Mouse (Mus musculus): ENCODE results near the gene AC161166.1.
"Not testable (repeated sequence)": the region's sequence is repeated elsewhere in the genome, so short reads cannot be mapped to it uniquely, and the experiment has no call there.

AC161166.1 gene

DNA sequence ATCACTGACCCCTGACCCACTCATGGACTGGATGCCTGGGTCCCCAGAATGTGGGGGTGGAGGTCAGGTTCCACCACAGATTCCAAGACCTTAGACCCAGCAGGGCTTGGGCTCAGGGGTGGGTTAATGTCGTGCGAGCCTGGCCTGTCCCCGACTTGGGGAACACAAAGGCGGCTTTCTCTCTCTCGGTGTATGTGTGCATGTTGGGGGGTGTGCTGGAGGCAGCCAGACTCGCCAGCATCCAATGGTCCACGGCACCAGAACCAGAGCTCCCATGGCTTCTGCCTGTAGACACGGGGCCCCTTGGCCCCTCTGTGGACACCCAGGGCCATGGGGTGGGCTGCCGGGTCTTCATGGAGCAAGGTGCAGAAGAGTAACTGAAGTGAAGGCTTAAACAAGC, 26.8 kb downstream of the AC161166.1 start:
- DNase-seq (ENCODE audit: low read depth, low spot score) = no peak

DNA sequence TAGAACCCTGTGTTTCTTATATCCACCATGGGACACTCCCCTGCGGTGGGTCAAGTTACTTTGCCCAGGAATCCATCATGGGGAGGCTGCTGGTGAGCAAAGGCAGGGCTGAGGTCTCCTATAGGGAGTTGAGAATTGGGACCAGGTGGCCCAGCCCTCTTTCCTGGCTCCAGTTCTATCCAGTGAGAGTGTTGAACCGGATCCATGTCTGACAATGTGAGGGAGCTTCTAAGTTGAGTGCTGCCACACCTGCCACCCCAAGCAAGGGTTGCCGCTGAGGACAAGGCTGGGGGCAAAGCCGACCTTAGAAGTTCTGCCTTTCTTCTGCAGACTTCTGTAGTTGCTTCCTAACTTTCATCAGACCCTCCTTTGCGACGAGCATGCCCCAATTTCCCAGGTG, 29.0 kb downstream of the AC161166.1 start:
- not testable (repeated sequence) for DNase-seq (ENCODE audit: low read depth, low spot score)

DNA sequence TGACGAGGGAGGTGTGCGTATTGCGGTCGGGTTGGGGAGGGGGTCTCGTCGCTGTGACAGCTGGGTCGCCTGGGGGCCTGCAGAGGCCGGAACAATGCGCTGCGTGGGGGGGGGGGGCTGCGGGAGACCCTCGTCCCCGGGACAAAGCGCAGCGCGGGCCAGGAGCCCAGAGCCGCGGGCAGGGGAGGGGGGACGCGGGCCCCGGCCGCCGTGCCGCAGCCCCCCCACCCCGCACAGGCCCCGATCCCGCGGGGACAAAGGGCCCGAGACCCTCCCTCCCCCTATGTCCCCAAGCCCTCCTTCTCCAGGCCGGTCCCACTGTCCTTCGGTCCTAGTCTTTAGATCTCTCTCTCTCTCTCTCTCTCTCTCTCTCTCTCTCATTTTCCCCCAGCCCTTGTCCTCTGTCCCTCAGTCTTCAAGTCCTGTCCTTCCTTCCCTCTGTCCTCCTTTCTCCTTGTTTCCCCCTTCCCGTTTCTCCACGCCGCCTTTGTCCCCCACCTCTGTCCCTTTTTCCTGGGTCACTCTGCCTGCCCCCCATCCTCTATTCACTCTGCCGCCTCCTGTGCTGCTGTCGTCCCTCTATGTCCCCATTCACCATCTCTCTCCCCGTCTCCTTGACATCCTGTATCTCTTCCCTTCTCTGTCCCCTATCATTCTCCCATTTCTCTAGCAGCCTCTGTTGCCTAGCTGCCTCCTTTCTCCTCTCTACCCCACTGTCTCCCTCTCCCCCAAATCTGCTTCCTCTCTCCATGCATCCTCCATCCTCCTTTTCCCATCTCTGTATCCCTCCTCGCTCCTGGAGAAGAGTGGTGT, 29.8 kb downstream of the AC161166.1 start:
- no peak for DNase-seq (ENCODE audit: low read depth, low spot score)

GRCm38 (mm10) chr7:24481474-24482207, 30.6 kb downstream of the AC161166.1 start, which contains the start of gene Cadm4:
Gene Cadm4, plus strand, starts transcription at chr7:24482023.
- DNase-seq (ENCODE audit: low read depth, low spot score) = peak; percentile 74

DNA sequence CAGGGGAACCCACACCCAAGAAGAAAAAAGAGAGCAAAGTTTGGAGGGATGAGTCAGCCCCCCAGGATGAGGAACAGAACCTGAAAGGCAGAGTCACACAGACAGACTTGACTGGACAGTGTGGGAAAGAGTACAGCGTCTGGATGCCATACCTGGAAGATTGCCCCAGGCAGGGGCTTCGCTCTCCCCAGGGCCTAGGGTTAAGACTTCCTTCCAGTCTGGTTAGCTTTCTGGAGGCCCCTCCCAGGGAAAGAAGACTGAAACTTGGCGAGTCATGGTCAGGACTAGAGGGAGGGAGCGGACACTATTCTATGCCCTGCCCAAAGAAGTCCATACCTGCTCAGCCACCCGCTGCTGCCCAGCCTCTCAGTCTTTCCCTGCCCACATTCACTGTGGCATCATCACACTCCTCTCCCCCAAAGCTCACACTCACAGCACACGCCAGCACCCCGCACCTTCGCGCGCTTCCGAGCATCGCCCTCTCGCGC, 31.2 kb downstream of the AC161166.1 start:
- no peak for DNase-seq (ENCODE audit: low read depth, low spot score)

DNA sequence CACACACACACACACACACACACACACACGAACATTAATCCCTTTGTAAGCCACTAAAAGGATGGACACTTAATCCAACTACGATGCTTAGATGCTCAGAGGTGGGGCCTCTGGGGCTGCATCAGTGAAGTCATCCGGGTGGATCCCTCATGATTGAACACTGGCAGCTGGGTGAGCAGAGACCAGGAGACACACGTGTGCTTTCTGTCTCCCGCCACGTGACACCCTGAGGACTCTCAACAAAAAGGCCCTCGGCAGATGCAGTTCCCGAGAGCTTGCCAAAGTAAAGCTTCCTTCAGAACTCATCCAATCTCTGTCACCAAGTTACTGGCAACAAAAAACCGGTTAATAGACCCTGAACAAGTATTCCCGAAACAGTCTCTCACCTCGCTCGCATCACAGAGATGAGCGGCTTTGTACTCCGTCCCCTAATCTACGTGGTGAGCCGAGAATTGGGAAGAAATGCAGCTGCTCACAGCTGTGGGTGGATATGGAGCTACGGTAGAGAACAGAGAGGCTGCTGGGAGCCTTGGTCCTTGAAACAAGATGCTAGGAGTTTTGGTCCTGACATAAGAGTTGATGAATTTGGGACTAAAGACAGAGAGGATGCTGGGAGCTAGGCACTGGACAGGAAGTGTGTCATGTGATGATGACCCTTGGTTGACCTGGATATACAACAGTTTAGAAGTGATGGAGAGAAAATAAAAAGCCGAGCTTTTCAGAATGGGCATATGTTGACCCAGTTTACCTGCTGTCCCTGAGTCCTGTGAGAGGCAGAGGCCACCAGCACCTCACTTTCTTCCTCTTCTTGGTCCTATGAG, 31.9 kb downstream of the AC161166.1 start:
- DNase-seq (ENCODE audit: low read depth, low spot score) = peak; percentile 64

DNA sequence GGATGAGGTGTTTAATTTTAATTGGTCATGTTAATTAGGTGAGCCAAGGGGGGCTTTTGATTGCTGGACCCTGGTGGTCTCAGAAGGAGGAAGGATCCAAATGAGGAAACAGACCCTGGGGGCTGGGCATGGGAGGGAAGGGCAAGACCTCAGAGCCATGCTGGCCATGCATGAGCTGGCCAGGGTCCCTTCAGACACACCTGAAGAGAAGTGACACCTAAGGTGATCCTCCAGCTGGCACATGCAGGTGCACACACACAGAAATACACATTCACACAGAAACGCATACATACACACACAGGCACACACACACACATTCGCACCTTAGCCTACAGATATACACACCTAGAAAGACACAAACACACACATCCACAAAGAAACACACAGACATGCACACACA, 32.6 kb downstream of the AC161166.1 start:
- DNase-seq (ENCODE audit: low read depth, low spot score) = no peak

- no peak for DNase-seq (ENCODE audit: low read depth, low spot score)
Measured at GRCm38 (mm10) chr7:24478911-24479310, 33.3 kb downstream of the AC161166.1 start.

GRCm38 (mm10) chr7:24476856-24477255, 35.4 kb downstream of the AC161166.1 start:
- peak; percentile 55 for DNase-seq (ENCODE audit: low read depth, low spot score)

GRCm38 (mm10) chr7:24476338-24476737, 35.9 kb downstream of the AC161166.1 start:
- DNase-seq (ENCODE audit: low read depth, low spot score) = no peak

DNA sequence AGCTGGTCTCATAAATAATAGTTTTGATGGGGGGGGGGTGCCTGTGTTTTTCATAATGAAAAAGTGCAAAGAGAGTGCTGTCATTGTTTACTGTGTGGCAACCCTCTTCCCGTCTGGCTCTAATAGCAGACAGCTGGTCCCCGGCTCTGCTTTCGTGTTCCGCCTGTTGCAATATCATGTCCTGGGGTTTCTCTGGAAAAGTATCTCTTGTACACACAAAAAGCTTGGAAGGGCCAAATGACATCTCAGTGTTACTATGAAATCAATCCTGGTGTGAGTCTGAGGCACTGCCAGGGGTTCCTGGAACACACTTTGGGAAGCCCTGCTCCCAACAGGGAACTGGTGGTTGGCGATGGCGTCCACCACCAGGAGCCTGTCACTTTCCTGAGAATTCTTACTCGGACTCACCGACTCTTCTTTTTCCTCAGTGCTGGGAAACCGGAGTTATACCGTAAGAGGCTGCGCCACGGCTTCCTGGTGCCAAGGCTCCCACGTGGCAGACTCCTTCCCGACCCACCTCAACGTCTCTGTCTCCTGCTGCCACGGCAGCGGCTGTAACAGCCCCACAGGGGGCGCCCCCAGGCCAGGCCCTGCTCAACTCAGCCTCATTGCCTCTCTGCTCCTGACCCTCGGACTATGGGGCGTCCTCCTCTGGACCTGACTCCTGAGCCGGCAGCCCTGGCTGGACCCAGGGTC, 37.3 kb downstream of the AC161166.1 start:
- no peak for DNase-seq (ENCODE audit: low read depth, low spot score)

GRCm38 (mm10) chr7:24473913-24474529, 38.2 kb downstream of the AC161166.1 start:
- no peak for DNase-seq (ENCODE audit: low read depth, low spot score)

DNA sequence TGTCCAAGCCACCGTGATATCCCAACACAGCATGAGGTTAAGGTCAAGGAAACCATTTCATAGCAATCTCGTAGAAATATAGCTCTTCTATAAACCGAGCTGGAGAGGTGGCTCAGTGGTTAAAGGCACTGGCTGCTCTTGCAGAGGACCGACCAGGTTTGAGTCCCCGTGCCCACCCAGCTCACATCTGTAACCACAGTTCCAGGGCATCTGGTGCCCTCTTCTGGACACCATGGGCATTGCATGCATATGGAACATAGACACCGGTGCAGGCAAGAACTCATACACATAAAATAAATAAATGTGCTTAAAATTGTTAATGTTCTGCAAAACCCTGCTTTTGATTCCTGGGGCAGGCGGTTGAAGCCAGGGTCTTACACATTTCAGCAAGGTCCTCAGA, 39.3 kb downstream of the AC161166.1 start:
- DNase-seq (ENCODE audit: low read depth, low spot score) = no peak

DNA sequence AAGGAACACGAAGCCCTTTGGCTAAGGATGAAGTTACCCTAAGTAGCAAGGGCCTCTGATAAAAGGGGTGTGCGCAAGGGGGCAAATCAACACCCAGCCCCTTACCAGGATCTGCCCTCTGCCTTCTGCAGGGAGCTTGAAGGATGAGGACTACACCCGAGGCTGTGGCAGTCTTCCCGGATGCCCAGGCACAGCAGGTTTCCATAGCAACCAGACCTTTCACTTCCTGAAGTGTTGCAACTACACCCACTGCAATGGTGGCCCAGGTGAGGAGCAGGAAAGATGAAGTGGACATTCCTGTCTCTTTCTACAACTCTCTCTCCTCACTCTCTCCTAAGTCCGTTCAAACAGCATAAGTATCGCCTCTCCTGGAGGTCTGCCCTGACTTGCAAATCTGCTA, 39.8 kb downstream of the AC161166.1 start:
- no peak for DNase-seq (ENCODE audit: low read depth, low spot score)

DNA sequence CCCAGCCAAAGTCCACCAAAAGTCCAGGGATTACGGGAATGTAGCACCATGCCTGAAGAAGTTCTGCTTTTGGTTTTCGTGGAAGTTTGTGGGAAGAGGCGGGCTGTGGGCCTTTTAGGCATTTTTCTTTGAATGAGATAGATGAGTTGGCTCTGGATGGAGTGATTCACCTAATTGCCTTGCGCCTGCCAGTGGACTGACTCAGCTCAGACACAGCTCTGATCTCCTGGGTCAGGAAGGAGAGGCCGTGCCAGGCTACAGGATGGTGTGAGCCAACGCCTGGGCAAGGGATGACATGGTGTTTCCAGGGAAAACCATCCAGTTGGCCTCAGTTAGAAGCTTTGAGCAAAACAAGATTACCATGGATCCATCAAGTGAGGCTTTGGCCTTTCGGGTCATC, 41.9 kb downstream of the AC161166.1 start:
- no peak for DNase-seq (ENCODE audit: low read depth, low spot score)

DNA sequence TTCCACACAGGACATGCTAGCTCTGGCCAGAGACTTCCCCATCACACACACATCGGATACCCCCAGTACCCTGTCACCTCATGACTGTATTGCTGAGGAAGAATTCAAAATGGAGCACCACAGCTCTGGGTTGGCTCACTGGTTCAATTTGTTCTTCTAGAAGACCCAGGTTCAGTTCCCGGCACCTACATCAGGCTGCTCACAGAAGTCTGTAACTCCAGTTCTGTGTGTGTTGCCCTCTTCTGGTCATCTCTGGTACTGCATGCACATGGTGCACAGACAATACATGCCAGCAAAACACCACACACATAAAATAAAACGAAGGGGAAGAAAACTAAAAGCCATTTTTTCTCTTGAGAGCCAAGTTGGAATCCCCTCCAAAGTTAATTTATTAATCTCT, 43.1 kb downstream of the AC161166.1 start:
- DNase-seq (ENCODE audit: low read depth, low spot score) = no peak

DNA sequence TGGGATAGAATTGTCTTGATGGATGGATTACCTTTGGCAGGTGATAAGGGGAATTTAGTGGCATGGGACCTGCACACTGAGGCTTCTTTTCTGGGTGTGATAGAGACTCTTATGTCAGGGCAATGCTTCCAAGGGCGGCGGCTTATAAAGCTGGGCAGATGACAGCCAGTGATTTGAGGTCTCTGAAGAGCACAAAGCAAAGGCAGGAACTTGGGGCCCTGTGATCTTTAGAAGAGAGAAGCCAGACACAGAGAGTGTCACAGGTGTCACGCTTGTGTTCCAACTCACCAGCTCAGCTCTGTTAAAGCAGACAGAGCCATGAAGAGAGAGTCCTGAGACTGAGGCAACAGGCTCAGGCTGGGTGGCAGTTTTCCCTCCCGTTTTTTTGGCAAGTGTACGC, 44.4 kb downstream of the AC161166.1 start:
- DNase-seq (ENCODE audit: low read depth, low spot score) = no peak

- no peak for DNase-seq (ENCODE audit: low read depth, low spot score)
Measured at GRCm38 (mm10) chr7:24466835-24467234, 45.4 kb downstream of the AC161166.1 start.

GRCm38 (mm10) chr7:24462388-24463319, 49.6 kb downstream of the AC161166.1 start, which contains the start of gene Plaur:
Gene Plaur, plus strand, starts transcription at chr7:24462484.
- no peak for DNase-seq (ENCODE audit: low read depth, low spot score)
